Mouse (Mus musculus) ovary, adult 18-20 months (tissue): ENCODE data around the gene Kcne1l.

Source experiments
- DNase-seq: peaks from one replicate; pipeline ENCODE4 v3.0.0; 2022; ENCODE audit warnings: low spot score, mixed read lengths

The Kcne1l gene

GRCm38 (mm10) chrX:142305869-142306581, at the start of gene Kcne1l:
Kcne1l (minus strand) TSS chrX:142306294.
- no peak for DNase-seq

- DNase-seq, result no peak
Measured at GRCm38 (mm10) chrX:142336207-142336606, 30.1 kb upstream of the Kcne1l start.

GRCm38 (mm10) chrX:142335502-142335901, 29.4 kb upstream of the Kcne1l start:
- DNase-seq, result no peak

GRCm38 (mm10) chrX:142325760-142326159, 19.7 kb upstream of the Kcne1l start:
- no peak for DNase-seq

GRCm38 (mm10) chrX:142316106-142316505, 10.0 kb upstream of the Kcne1l start:
- DNase-seq, result no peak

GRCm38 (mm10) chrX:142315270-142315669, 9.2 kb upstream of the Kcne1l start:
- DNase-seq, result no peak

GRCm38 (mm10) chrX:142314307-142315024, 8.4 kb upstream of the Kcne1l start:
- peak; percentile 28 for DNase-seq

GRCm38 (mm10) chrX:142310431-142310830, 4.3 kb upstream of the Kcne1l start:
- DNase-seq, result no peak

GRCm38 (mm10) chrX:142305010-142305868, 855 bp downstream of the Kcne1l start:
- DNase-seq, result no peak

- no peak for DNase-seq
Measured at GRCm38 (mm10) chrX:142304592-142304991, 1.5 kb downstream of the Kcne1l start.

- no peak for DNase-seq
Measured at GRCm38 (mm10) chrX:142303456-142303855, 2.6 kb downstream of the Kcne1l start.

- DNase-seq, result no peak
Measured at GRCm38 (mm10) chrX:142285905-142286304, 20.2 kb downstream of the Kcne1l start.

- no peak for DNase-seq
Measured at GRCm38 (mm10) chrX:142276573-142276972, 29.5 kb downstream of the Kcne1l start.

GRCm38 (mm10) chrX:142276031-142276430, 30.1 kb downstream of the Kcne1l start:
- DNase-seq, result no peak
